Mouse (Mus musculus) left cerebral cortex, postnatal 14 days (tissue): Measurements from ENCODE around the gene Hesx1. TPM values are rescaled to one million over a fixed set of nuclear protein-coding genes. Genes with fewer than 3 reads are reported as not detected.

Experiments used
- DNase-seq, 2 experiments: peaks; one replicate each; pipeline ENCODE4 v3.0.0; 2021 to 2022; ENCODE audit warnings: low spot score in 2 of 2, mixed read lengths in 1 of 2
- intact Hi-C: fragments of 180-260 bp; cut with DNase I; formaldehyde crosslinking; loops from one replicate; pipeline ENCODE4 v1.15.1; 2025
- total RNA-seq, 2 experiments: library from RNA; stranded (reverse); gene quantifications; 2 replicates each; pipeline ENCODE4 v1.2.3; 2021

Hesx1 gene
- total RNA-seq, 2 experiments from 2014 or later = not detected

- DNase-seq = no peak
- intact Hi-C loops = no loop called here
Observed at GRCm38 (mm10) chr14:27050043-27050442, 55.8 kb downstream of the Hesx1 start.

DNA sequence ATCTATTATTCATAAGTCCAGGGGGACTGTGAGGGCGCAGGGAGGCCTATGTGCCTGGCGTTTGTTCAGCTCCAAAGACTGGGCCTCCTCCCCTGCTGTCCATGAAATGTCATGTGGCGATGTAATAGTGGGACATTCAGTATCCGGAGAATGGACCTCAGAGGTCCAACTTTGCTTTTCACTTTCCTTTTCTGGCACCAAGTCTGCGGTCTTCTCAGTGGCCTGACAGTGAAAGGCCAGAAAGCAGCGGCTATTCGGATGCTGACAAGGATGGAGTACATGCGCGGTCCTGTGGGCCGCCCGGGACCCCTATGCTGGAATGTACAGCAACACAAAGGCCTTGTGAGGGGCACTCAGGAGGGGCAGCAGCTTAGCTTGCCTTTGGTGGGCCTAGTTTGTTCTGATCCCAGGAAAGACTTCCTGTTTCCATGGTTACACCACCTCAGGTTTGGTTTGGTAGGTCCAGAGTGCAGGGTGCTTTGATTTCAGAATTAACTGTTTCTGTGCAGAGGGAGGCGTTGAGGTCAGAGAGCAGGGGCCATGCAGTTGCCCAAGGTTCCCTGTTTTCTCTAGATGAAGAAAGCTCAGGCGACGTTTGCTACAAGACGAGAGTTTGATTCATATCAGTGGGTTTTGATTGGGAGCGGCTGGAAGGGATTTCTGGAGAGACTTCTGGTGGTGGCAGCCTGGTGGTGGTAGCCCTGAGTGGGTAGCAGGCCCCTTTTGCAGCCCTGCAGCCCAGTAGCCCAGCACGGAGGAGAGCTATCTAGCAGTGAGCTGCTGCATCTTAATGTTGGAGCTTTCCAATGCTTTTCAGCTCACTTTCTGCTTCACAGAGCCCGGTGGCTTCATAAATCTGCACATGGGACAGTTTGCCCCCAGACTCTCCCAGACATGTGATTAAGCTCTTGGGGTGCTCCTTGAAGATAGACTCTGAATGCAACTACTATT is 56.6 kb downstream of the Hesx1 start:
- intact Hi-C loops = no loop called here
- DNase-seq = no peak

GRCm38 (mm10) chr14:27051511-27051895 is 57.3 kb downstream of the Hesx1 start:
- DNase-seq = no peak
- intact Hi-C loops = no loop called here

Other genes starting within 250 kb of the Hesx1 start
- under 1 TPM in 1 of 2 experiments, not detected in 1; 0.38 TPM for gene Asb14, start 99.9 kb upstream of the Hesx1 start, total RNA-seq
- 10 to 100 TPM; 61.8 to 63.2 TPM for gene Appl1, start 23.2 kb upstream of the Hesx1 start, total RNA-seq
- gene Il17rd, start 44.5 kb downstream of the Hesx1 start, total RNA-seq = 1 to 10 TPM; 2.9 to 3.1 TPM
- 10 to 100 TPM; 50.4 to 50.5 TPM for gene Arhgef3, start 120.5 kb downstream of the Hesx1 start, total RNA-seq